Mouse (Mus musculus) limb, embryonic 12.5 days (tissue): ENCODE measurements around the gene Mt4. TPM values are rescaled to one million over a fixed set of nuclear protein-coding genes. Genes with fewer than 3 reads are reported as not detected.

Source experiments
- ATAC-seq: fragments of 200-750 bp; cut with Nextera tagmentation; 2 replicates; pipeline ENCODE4 v1.8.0; 2017; ENCODE audit warnings: low read depth, moderate TSS enrichment; ENCODE audit not compliant: insufficient number of reproducible peaks, insufficient read depth, low FRiP score, low TSS enrichment
- H3K27ac ChIP-seq: fragments of 300-500 bp; sonication (generic); 2 replicates; pipeline ENCODE4 v1.5.1; 2016; ENCODE audit warnings: mild to moderate bottlenecking, moderate library complexity
- H3K27me3 ChIP-seq: fragments of 300-500 bp; sonication (generic); 2 replicates; pipeline ENCODE4 v1.6.1; 2016; ENCODE audit warnings: mild to moderate bottlenecking, moderate library complexity
- H3K36me3 ChIP-seq: fragments of 300-500 bp; sonication (generic); 2 replicates; pipeline ENCODE4 v1.6.1; 2016; ENCODE audit warnings: mild to moderate bottlenecking, moderate library complexity
- H3K4me1 ChIP-seq: fragments of 300-500 bp; sonication (generic); replicated peaks from 2 replicates; pipeline ENCODE4 v1.6.1; 2016
- H3K4me2 ChIP-seq: fragments of 300-500 bp; sonication (generic); 2 replicates; pipeline ENCODE4 v1.6.1; 2016; ENCODE audit warnings: mild to moderate bottlenecking, moderate library complexity
- H3K4me3 ChIP-seq: fragments of 300-500 bp; sonication (generic); replicated peaks from 2 replicates; pipeline ENCODE4 v1.5.1; 2016; ENCODE audit warnings: mild to moderate bottlenecking
- H3K9ac ChIP-seq: fragments of 300-500 bp; sonication (generic); replicated peaks from 2 replicates; pipeline ENCODE4 v1.6.1; 2016; ENCODE audit warnings: mild to moderate bottlenecking, moderate library complexity
- H3K9me3 ChIP-seq: fragments of 300-500 bp; sonication (generic); 2 replicates; pipeline ENCODE4 v1.6.1; 2016; ENCODE audit warnings: mild to moderate bottlenecking, moderate library complexity
- WGBS: fragments of 180-500 bp; shearing (Covaris S2); methylation state at CpG from one replicate; pipeline ENCODE4 v1.1.7; 2016; 5-methylcytosine and 5-hydroxymethylcytosine counted together
- polyA plus RNA-seq: library from polyadenylated mRNA; unstranded; fragments of >200 nt; fragmentation: Nextera tagmentation; extraction: Ambion mirVana; gene quantifications from 2 replicates; pipeline ENCODE4 v1.2.1, GENCODE M21; 2016

Gene Mt4
- polyA plus RNA-seq: not detected in 2 replicates

DNA sequence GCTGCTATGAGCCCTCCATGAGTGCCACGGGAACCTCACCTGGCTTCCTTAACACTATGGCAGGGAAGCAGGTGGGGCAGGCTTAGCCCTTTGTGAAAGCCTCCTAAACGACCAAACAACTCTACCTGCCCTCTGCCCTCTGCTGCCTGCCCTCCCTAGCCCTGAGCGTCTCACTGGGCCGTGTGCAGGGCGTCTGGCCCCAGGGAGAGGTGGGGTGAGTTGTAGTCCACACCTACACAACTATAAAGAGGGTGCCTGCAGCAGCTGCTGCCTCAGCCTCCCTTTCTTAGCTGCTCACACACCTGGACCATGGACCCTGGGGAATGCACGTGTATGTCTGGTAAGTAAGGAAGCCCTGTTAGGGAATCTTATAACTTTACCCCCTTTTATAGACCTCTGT, at the start of gene Mt4:
Gene Mt4 (plus strand): TSS at position 265 of the 400 bp plus-strand sequence.
- 0 out of 2 replicates have a peak, but pooled peaks cover 4% of the 10 kb centered on the region for H3K9me3 ChIP-seq
- H3K4me2 ChIP-seq: no peak within 1 kb of the TSS
- no peak within 1 kb of the TSS for H3K9ac ChIP-seq
- H3K27ac ChIP-seq: no peak within 1 kb of the TSS
- H3K4me1 ChIP-seq: peaks cover 14% of the 10 kb centered on the region
- ATAC-seq: no peak
- no peak within 1 kb of the TSS for H3K4me3 ChIP-seq
- WGBS: 40% methylated on average over 6 of the region's 6 CpGs
- no peaks in the 10 kb centered on the region for H3K27me3 ChIP-seq
- H3K36me3 ChIP-seq: no peaks in the 10 kb centered on the region

DNA sequence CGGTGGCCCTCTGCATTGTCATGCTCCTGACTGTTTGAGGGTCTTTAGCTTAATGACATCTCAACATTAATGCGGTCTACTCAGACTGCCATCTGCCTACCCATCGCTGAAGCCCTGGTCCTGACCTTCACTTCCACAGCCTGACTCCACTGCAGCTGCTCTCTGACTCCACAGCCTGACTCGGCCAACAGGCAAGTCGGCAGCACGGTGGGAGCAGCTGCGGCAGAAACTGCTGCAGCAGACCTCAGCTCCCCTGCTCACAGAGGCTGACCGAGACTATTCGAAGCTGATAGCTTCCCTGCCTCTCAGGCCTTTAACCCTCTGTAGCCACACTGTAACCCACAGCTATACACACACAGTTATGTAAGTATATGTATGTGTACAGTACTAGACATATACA, 49.0 kb upstream of the Mt4 start:
- no peak overlapping the region for H3K27ac ChIP-seq
- no peak overlapping the region for H3K4me3 ChIP-seq
- H3K9me3 ChIP-seq: no peaks in the 10 kb centered on the region
- peaks cover 23% of the 10 kb centered on the region; the same call in 1 of the 2 replicates for H3K36me3 ChIP-seq
- no peaks in the 10 kb centered on the region for H3K4me1 ChIP-seq
- 86% methylated on average over 9 of the region's 9 CpGs for WGBS
- no peak overlapping the region for H3K4me2 ChIP-seq
- H3K9ac ChIP-seq: no peak overlapping the region
- ATAC-seq: no peak
- no peaks in the 10 kb centered on the region for H3K27me3 ChIP-seq

DNA sequence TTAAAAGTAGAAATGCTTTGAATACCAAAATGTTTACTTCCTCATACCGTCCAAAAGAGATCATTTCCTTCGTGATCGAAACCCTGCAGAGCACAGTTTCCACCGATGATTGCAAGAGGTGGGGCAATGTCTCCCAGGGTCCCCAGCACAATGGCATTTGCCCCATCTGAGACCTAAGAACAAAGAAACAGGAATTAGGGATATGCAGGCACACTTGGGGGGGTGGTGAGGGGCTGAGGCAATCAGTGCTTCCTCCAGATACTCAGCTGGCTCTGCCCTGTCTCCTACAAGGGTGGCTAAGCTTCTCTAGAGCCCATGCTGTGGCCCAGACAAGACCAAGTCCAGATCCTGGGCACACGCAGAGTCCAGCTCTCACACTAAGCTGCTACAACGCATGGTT, 47.3 kb upstream of the Mt4 start:
- no peaks in the 10 kb centered on the region for H3K4me1 ChIP-seq
- no peak for ATAC-seq
- H3K9ac ChIP-seq: no peak overlapping the region
- H3K9me3 ChIP-seq: no peaks in the 10 kb centered on the region
- H3K36me3 ChIP-seq: peaks cover 23% of the 10 kb centered on the region; the same call in 1 of the 2 replicates
- no peak overlapping the region for H3K4me2 ChIP-seq
- H3K4me3 ChIP-seq: no peak overlapping the region
- WGBS: 74% methylated on average over 6 of the region's 6 CpGs
- no peaks in the 10 kb centered on the region for H3K27me3 ChIP-seq
- H3K27ac ChIP-seq: no peak overlapping the region

DNA sequence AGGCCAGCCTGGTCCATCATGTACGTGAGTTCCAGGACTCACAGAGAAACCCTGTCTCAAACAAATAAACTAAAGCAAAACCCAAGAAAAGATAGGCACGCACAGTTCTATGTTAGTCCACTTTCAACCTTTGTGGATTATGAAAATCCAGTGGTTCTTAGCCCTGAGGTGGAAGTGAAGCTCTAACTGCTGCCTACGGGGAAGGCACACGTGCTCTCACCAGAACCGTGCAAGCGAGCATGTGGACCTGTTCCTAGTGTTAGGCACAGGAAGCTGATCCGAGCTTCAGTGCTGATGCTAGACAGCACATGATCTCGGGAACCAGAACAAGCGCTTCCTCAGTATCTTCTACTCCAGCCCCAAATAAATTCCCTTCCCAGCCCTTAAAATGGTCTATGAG, 44.1 kb upstream of the Mt4 start:
- Histone ChIP-seq H3K36me3 (peaks cover 3% of the 10 kb centered on the region; the same call in 1 of the 2 replicates), H3K4me2 (no peak overlapping the region), H3K27ac (no peak overlapping the region), H3K9ac (no peak overlapping the region), H3K9me3 (no peaks in the 10 kb centered on the region), H3K4me1 (peaks cover 7% of the 10 kb centered on the region; the same call in 1 of the 2 replicates), H3K4me3 (no peak overlapping the region), H3K27me3 (no peaks in the 10 kb centered on the region)
- 84% methylated on average over 9 of the region's 9 CpGs for WGBS
- ATAC-seq: no peak

DNA sequence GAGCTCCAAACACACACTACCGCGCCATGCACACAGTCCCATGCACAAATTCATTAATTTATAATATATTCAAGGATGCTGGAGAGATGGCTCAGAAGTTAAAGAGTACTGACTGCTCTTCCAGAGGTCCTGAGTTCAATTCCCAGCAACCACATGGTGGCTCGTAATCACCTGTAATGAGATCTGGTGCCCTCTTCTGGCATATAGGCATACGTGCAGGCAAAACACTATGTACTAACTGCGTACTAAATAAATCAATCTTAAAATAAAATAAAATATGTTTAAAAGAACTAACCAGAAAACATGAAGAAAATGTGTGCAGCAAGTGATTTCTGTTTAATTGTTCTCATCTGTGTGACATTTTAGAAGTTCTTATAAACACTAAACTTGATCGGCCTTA, 42.7 kb upstream of the Mt4 start:
- Histone ChIP-seq H3K27me3 (no peaks in the 10 kb centered on the region), H3K9me3 (no peaks in the 10 kb centered on the region), H3K27ac (no peak overlapping the region), H3K9ac (no peak overlapping the region), H3K4me1 (peaks cover 7% of the 10 kb centered on the region; the same call in 1 of the 2 replicates), H3K4me3 (no peak overlapping the region), H3K36me3 (no peaks in the 10 kb centered on the region), H3K4me2 (no peak overlapping the region)
- no peak for ATAC-seq
- WGBS: 85% methylated on average over 6 of the region's 6 CpGs

DNA sequence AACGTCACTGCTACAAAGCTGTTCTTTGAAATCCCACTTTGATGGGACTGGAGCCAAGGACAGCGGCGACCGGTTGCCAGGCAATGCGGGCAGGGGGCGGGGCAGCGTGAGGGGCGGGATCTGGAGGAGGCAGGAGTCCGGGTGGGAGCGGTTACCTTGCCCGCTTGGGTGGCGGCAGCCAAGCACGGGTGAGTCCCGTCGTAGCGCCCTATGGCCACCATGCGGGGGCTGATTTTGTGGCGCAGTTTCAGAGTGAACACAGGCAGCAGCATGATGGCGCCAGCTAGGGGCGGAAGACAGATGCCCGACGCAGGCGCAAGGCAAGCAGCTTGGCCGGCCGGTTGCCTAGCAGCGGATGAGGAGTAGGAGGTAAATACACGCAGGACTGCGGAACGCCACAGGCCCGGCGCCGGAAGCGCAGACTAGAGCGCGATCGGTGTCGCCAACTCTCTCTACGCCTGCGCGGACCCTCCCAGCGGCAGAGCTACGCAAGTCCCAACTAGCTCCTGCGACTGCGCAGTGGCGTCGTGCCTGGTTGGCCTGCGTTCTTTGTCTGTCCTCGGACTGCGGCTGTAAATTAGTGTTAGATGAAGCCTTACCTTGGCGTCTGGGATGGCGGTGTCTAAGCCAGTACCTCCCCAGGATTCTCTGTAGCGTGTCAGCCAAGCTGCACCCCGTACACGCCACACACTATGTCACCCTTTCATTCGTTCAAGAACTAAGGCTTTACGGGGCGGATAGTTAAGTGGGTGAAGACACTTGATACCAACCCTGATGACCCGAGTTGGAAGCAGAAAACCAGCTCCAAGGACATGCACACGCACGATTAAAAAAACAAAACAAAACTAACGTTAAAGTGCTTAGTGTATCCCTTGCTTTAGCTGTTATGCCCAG, 38.7 kb upstream of the Mt4 start, which contains the start of gene Bbs2:
Gene Bbs2 (minus strand): TSS at position 848 of the 894 bp plus-strand sequence.
- no peaks in the 10 kb centered on the region for H3K36me3 ChIP-seq
- H3K9ac ChIP-seq: peak within 1 kb of the TSS; percentile 58
- no peaks in the 10 kb centered on the region for H3K9me3 ChIP-seq
- 1% methylated on average over 61 of the region's 61 CpGs for WGBS
- peak within 1 kb of the TSS; percentile 60 for H3K4me2 ChIP-seq
- ATAC-seq: peak; percentile 100
- peaks cover 7% of the 10 kb centered on the region; the same call in 1 of the 2 replicates for H3K4me1 ChIP-seq
- peak within 1 kb of the TSS; percentile 68 for H3K4me3 ChIP-seq
- peak within 1 kb of the TSS; percentile 96 for H3K27ac ChIP-seq
- no peaks in the 10 kb centered on the region for H3K27me3 ChIP-seq

DNA sequence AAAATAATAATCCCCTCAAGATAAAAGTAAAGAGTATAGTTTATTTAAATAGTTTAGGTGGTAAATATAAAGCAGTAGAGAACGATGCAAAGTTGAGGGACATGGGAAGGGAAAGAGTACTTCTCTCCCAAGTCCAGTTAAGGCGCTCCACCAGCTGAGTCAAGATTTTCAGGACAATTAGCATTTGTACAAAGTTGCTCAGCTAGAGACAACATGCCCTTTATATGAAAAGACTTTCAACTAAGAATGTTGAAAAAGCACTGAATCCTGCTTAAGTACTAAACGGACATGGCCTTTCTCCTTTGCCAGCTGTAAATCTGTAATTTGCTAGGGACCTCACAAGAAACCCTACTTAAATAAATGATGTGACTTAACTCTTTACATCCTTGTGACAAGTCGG, 38.0 kb upstream of the Mt4 start:
- H3K4me3 ChIP-seq: peak overlapping the region; percentile 68
- peaks cover 7% of the 10 kb centered on the region; the same call in 1 of the 2 replicates for H3K4me1 ChIP-seq
- no peaks in the 10 kb centered on the region for H3K9me3 ChIP-seq
- 45% methylated on average over 4 of the region's 4 CpGs for WGBS
- H3K27me3 ChIP-seq: no peaks in the 10 kb centered on the region
- H3K4me2 ChIP-seq: peak overlapping the region; percentile 60
- no peaks in the 10 kb centered on the region for H3K36me3 ChIP-seq
- no peak overlapping the region for H3K9ac ChIP-seq
- ATAC-seq: no peak
- peak overlapping the region; percentile 96 for H3K27ac ChIP-seq

DNA sequence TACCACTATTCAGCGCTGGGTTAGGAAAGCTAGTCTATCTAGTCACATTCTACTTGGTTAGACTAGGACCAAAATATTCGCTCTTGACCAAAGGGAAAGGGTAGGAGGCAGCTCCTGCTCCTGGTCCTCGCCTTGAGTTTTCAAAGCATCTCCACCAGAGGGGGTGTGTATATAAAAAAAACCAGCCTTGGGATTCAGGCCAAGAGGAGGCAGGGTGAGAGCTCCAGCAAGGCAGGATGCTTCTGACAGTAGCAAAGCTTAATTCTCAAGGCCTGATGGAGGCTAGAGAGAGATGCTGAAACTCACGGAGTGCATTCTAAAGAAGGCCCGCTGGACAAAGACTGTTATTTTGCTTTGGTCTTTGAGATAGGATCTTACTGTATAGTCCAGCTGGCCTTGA, 32.9 kb upstream of the Mt4 start:
- H3K9me3 ChIP-seq: no peaks in the 10 kb centered on the region
- no peak overlapping the region for H3K4me3 ChIP-seq
- H3K27me3 ChIP-seq: no peaks in the 10 kb centered on the region
- WGBS: 49% methylated on average over 5 of the region's 5 CpGs
- no peak overlapping the region for H3K9ac ChIP-seq
- H3K27ac ChIP-seq: no peak overlapping the region
- no peak overlapping the region for H3K4me2 ChIP-seq
- no peak for ATAC-seq
- H3K36me3 ChIP-seq: no peaks in the 10 kb centered on the region
- no peaks in the 10 kb centered on the region for H3K4me1 ChIP-seq

DNA sequence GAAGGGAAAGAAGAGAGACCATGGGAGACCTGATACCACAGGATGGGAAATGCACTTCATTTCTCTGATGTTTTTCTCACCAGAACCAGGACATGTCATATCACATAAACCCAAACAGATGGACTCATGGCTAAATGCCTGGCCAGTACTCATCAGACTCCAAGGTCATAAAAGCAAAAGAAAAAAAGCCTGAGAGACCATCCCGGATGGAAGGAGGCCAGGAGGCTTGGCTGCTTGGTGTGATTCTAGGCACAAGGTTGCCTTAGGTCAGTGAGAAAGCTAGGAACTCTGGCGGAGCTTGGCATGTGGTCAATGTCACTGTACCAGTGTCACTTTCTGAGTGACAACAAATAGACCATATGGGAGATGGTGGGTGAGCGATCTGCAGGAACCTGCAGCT, 29.1 kb upstream of the Mt4 start:
- H3K36me3 ChIP-seq: no peaks in the 10 kb centered on the region
- no peak for ATAC-seq
- WGBS: 65% methylated on average over 3 of the region's 3 CpGs
- no peak overlapping the region for H3K9ac ChIP-seq
- H3K27ac ChIP-seq: no peak overlapping the region
- no peak overlapping the region for H3K4me2 ChIP-seq
- no peaks in the 10 kb centered on the region for H3K4me1 ChIP-seq
- H3K9me3 ChIP-seq: no peaks in the 10 kb centered on the region
- H3K27me3 ChIP-seq: no peaks in the 10 kb centered on the region
- H3K4me3 ChIP-seq: no peak overlapping the region

DNA sequence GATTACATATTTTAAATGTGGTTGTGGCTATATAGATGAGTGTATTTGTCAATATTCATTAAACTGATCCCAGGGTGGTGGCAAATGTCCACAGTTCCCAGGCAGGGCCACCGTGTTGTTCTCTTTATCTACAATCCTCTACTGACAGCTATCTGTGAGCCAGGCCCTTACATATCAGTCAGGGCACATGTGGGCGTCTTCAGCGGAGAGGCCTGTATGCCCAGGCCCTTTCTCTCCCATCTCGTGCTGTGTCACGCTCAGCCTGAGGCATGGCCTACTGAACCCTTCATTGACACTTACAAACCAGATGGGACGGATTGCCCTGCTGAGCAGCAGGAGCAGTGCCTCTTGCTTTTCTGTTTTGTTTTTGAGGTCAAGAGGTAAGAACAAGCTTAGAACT, 27.6 kb upstream of the Mt4 start:
- H3K9ac ChIP-seq: no peak overlapping the region
- no peak for ATAC-seq
- H3K9me3 ChIP-seq: no peaks in the 10 kb centered on the region
- H3K4me1 ChIP-seq: no peaks in the 10 kb centered on the region
- H3K4me3 ChIP-seq: no peak overlapping the region
- H3K27me3 ChIP-seq: no peaks in the 10 kb centered on the region
- 76% methylated on average over 6 of the region's 6 CpGs for WGBS
- H3K4me2 ChIP-seq: no peak overlapping the region
- no peaks in the 10 kb centered on the region for H3K36me3 ChIP-seq
- no peak overlapping the region for H3K27ac ChIP-seq

DNA sequence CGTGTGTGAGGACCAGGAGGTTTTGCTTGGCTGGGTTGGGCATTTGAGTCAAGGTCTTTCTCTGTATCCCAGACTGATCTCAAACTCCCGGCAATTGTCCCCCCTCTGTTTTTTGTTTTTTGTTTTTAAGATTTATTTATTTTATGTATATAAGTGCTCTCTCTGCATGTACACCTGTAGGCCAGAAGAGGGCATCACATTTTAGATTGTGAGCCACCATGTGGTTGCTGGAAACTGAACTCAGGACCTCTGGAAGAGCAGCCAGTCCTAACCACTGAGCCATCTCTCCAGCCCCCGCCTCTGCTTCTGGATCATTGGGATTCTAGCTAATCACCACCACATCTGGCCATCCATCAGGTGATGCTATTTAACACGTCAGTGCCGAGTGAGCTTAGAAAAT, 27.2 kb upstream of the Mt4 start:
- no peak overlapping the region for H3K27ac ChIP-seq
- H3K4me1 ChIP-seq: no peaks in the 10 kb centered on the region
- no peaks in the 10 kb centered on the region for H3K36me3 ChIP-seq
- no peak overlapping the region for H3K9ac ChIP-seq
- no peaks in the 10 kb centered on the region for H3K27me3 ChIP-seq
- WGBS: 63% methylated on average over 5 of the region's 5 CpGs
- H3K9me3 ChIP-seq: no peaks in the 10 kb centered on the region
- no peak overlapping the region for H3K4me3 ChIP-seq
- no peak overlapping the region for H3K4me2 ChIP-seq
- no peak for ATAC-seq
